Mouse (Mus musculus): Measurements from ENCODE around the gene Lemd2. TPM values are rescaled to one million over a fixed set of nuclear protein-coding genes. Genes with fewer than 3 reads are reported as not detected.

The Lemd2 gene
- polyA plus RNA-seq, 1 experiment from 2014 or later: 14.5 TPM

DNA sequence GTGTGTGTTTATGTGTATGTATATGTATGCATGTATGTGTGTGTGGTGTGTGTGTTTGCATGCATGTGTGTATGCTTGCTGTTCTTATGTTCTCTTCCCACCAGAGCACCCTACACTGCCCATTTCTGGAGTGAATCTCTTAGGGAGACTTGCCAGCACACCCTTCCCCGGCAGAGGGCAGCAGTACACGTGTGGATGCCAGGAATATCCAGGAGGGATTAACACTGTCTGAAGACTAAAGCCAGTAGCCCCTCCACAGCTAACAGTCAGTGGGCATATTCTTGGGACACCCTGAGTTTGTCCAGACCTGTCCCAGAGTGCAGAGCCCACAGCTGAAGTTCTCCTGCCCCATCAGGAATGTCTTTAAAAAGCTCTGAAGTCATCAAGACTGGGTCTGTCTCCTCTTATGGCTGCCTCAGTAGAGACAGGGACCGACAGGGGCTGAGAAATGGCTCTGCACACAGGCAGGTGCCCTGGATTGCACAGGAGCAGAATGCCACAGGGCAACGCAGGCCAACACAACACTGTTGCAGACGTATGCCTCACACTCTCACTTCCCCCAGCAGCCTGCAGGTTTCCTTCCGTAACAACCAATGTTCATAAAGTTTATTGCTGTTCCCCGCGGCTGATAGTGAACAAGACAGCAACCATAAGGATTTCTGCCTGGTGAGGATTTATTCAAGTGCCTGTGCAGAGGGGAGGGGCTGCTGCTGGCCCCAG lies 39.1 kb downstream of the Lemd2 start:
- WGBS: 48% methylated on average over 8 of the region's 8 CpGs
- H3K27ac ChIP-seq (ENCODE audit: low read depth, low read length): no peak overlapping the region
- no peaks in the 10 kb centered on the region for H3K27me3 ChIP-seq (ENCODE audit: control insufficient read depth, insufficient read depth, low read length)
- no peaks in the 10 kb centered on the region for H3K9me3 ChIP-seq (ENCODE audit: control insufficient read depth, low read length)
- no peak overlapping the region for H3K4me2 ChIP-seq (replicated peaks; ENCODE audit: low read depth, low read length)
- no peaks in the 10 kb centered on the region for H3K36me3 ChIP-seq (ENCODE audit: control insufficient read depth, insufficient read depth, low read length)
- H3K9ac ChIP-seq (ENCODE audit: low read depth, low read length): no peak overlapping the region
- peak; percentile 62; the same call in 1 of the 2 replicates for ATAC-seq (ENCODE audit: low FRiP score, low TSS enrichment)
- no peak overlapping the region for H3K4me3 ChIP-seq (ENCODE audit: low read length)
- H3K4me1 ChIP-seq (ENCODE audit: control insufficient read depth, insufficient read depth, low read length): no peaks in the 10 kb centered on the region

DNA sequence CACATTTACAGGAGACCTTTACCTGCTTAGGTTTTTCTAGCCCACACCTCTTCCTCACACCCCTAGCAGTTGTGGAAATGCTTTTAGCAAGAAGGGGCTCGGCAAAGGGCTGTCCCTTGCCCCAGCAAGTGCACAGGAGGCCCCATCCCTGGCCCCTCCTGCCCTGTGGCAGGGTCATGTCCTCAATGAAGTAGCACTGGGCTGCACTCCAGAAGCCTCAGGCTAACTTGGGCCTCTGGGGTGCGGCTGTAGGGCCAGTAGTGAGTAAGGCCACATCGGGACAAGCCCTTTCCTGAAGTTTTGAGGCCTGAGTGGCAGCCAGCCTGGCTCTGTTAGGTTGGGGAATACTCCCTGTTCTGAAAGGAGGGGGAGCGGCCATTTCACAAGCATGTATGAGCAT lies 43.4 kb downstream of the Lemd2 start:
- Histone ChIP-seq H3K4me1 (ENCODE audit: control insufficient read depth, insufficient read depth, low read length) (no peaks in the 10 kb centered on the region), H3K36me3 (ENCODE audit: control insufficient read depth, insufficient read depth, low read length) (no peaks in the 10 kb centered on the region), H3K9ac (ENCODE audit: low read depth, low read length) (no peak overlapping the region), H3K27me3 (ENCODE audit: control insufficient read depth, insufficient read depth, low read length) (no peaks in the 10 kb centered on the region), H3K4me3 (ENCODE audit: low read length) (no peak overlapping the region), H3K4me2 (replicated peaks; ENCODE audit: low read depth, low read length) (no peak overlapping the region), H3K9me3 (ENCODE audit: control insufficient read depth, low read length) (no peaks in the 10 kb centered on the region), H3K27ac (ENCODE audit: low read depth, low read length) (no peak overlapping the region)
- ATAC-seq (ENCODE audit: low FRiP score, low TSS enrichment): no peak
- 64% methylated on average over 4 of the region's 4 CpGs for WGBS

DNA sequence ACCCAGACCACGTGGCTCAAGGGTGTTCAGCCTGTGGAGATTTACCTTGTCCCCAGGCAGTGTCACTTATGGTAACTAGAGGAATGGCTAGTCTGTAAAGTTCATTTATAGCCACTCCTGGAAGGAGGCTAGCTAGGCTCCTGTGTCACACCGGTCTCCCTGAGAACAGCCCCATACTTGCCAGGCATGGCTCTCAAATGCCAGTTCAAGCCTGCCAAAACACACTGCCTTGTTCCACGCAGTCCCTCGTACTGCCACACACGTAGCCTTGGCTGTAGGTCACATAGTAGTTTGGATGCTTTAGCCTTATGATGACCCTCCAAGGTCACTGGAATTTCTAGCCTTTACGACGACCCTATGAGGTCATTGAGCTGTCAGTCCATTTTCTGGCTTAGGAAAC lies 45.1 kb downstream of the Lemd2 start:
- no peaks in the 10 kb centered on the region for H3K27me3 ChIP-seq (ENCODE audit: control insufficient read depth, insufficient read depth, low read length)
- H3K36me3 ChIP-seq (ENCODE audit: control insufficient read depth, insufficient read depth, low read length): no peaks in the 10 kb centered on the region
- no peak overlapping the region for H3K9ac ChIP-seq (ENCODE audit: low read depth, low read length)
- ATAC-seq (ENCODE audit: low FRiP score, low TSS enrichment): no peak
- H3K27ac ChIP-seq (ENCODE audit: low read depth, low read length): no peak overlapping the region
- no peak overlapping the region for H3K4me3 ChIP-seq (ENCODE audit: low read length)
- WGBS: 71% methylated on average over 7 of the region's 7 CpGs
- no peaks in the 10 kb centered on the region for H3K9me3 ChIP-seq (ENCODE audit: control insufficient read depth, low read length)
- no peak overlapping the region for H3K4me2 ChIP-seq (replicated peaks; ENCODE audit: low read depth, low read length)
- no peaks in the 10 kb centered on the region for H3K4me1 ChIP-seq (ENCODE audit: control insufficient read depth, insufficient read depth, low read length)

DNA sequence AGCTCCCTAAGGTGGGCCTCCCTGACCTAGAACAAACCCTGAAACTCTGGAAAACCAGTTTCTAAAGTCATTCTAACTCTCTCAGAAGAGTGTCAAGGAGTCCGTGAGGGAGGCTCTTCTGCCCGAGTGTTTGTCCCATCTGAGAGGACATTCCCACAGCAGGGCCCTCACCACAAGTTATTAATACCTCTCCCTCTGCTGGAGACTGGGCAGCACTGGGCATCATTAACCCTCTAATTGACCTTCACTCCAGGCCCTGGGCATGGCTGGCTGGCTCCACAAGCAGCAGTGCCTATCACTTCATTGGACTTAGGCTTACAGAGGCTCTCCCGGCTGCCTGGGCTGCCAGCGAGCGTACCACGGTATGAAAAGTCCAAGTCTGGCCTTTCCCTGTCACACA lies 45.8 kb downstream of the Lemd2 start:
- WGBS: 67% methylated on average over 6 of the region's 6 CpGs
- no peaks in the 10 kb centered on the region for H3K36me3 ChIP-seq (ENCODE audit: control insufficient read depth, insufficient read depth, low read length)
- H3K4me1 ChIP-seq (ENCODE audit: control insufficient read depth, insufficient read depth, low read length): no peaks in the 10 kb centered on the region
- no peak overlapping the region for H3K9ac ChIP-seq (ENCODE audit: low read depth, low read length)
- H3K4me2 ChIP-seq (replicated peaks; ENCODE audit: low read depth, low read length): no peak overlapping the region
- no peaks in the 10 kb centered on the region for H3K27me3 ChIP-seq (ENCODE audit: control insufficient read depth, insufficient read depth, low read length)
- no peak overlapping the region for H3K27ac ChIP-seq (ENCODE audit: low read depth, low read length)
- no peaks in the 10 kb centered on the region for H3K9me3 ChIP-seq (ENCODE audit: control insufficient read depth, low read length)
- no peak for ATAC-seq (ENCODE audit: low FRiP score, low TSS enrichment)
- H3K4me3 ChIP-seq (ENCODE audit: low read length): no peak overlapping the region

DNA sequence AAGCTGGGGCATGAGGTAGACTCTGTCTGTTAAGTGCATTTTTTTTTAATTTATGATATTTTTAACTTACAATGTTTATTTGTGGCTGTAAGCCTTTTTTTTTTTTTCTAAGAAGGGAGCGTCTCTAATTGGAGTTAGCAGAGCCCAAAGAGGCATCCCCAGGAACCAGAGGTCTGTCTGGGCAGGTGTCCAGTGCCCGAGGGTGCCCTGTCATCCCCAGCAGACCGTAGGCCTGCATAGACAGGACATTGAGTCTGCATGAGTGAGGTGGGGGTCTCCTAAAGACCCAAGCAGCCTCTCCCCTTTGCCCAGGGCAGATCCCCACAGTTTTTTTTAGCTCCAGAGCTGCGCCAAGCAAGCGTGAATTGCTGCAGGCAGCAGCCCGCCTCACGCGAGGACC lies 48.5 kb downstream of the Lemd2 start:
- Histone ChIP-seq H3K27ac (ENCODE audit: low read depth, low read length) (no peak overlapping the region), H3K4me3 (ENCODE audit: low read length) (no peak overlapping the region), H3K9ac (ENCODE audit: low read depth, low read length) (no peak overlapping the region), H3K4me2 (replicated peaks; ENCODE audit: low read depth, low read length) (no peak overlapping the region), H3K4me1 (ENCODE audit: control insufficient read depth, insufficient read depth, low read length) (peaks cover 7% of the 10 kb centered on the region; the same call in 1 of the 2 replicates), H3K27me3 (ENCODE audit: control insufficient read depth, insufficient read depth, low read length) (no peaks in the 10 kb centered on the region), H3K9me3 (ENCODE audit: control insufficient read depth, low read length) (no peaks in the 10 kb centered on the region), H3K36me3 (ENCODE audit: control insufficient read depth, insufficient read depth, low read length) (no peaks in the 10 kb centered on the region)
- 57% methylated on average over 8 of the region's 8 CpGs for WGBS
- ATAC-seq (ENCODE audit: low FRiP score, low TSS enrichment): no peak

DNA sequence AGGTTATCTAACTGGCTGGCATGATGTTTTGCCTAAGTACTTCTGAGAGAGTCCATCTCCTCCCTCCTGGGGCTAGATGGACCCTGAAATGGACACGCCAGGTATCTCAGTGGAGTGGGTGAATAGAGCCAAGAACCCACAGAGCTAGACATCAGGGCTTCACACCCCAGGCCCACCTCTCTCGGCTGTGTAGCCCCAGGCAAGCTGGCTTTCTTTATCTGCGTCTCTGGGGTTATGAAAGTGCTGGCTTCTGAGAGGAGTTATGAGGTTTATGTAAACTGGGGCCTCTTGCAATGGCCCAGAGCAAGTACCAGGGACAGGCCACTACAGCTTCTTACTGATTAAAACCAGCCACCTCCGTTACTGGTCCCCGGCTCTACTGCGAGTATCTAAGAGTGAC lies 49.4 kb downstream of the Lemd2 start:
- no peaks in the 10 kb centered on the region for H3K36me3 ChIP-seq (ENCODE audit: control insufficient read depth, insufficient read depth, low read length)
- H3K4me2 ChIP-seq (replicated peaks; ENCODE audit: low read depth, low read length): no peak overlapping the region
- ATAC-seq (ENCODE audit: low FRiP score, low TSS enrichment): no peak
- H3K9me3 ChIP-seq (ENCODE audit: control insufficient read depth, low read length): no peaks in the 10 kb centered on the region
- no peaks in the 10 kb centered on the region for H3K27me3 ChIP-seq (ENCODE audit: control insufficient read depth, insufficient read depth, low read length)
- peaks cover 7% of the 10 kb centered on the region; the same call in 1 of the 2 replicates for H3K4me1 ChIP-seq (ENCODE audit: control insufficient read depth, insufficient read depth, low read length)
- WGBS: 89% methylated on average over 6 of the region's 6 CpGs
- H3K4me3 ChIP-seq (ENCODE audit: low read length): no peak overlapping the region
- no peak overlapping the region for H3K27ac ChIP-seq (ENCODE audit: low read depth, low read length)
- H3K9ac ChIP-seq (ENCODE audit: low read depth, low read length): no peak overlapping the region

DNA sequence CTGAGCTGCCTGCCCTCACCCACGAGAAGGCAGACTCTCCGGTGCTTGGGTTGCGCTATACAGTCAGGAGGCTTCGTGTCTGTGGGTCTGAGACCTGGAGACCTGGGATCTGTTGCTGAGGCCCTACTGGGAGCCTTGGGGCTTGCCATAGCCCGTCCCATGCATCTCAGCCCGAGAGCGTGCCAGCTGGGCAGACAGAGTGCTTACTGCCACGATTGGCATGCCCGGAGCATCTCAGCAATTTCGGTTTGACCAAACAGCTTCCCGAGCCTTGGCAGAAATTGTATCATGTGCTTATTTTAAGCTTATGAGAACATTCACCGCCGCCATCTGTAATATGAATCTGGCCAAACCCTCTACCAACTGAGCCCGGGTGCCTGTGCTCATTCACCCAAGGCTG lies 50.0 kb downstream of the Lemd2 start:
- Histone ChIP-seq H3K4me2 (replicated peaks; ENCODE audit: low read depth, low read length) (no peak overlapping the region), H3K9me3 (ENCODE audit: control insufficient read depth, low read length) (no peaks in the 10 kb centered on the region), H3K4me3 (ENCODE audit: low read length) (no peak overlapping the region), H3K4me1 (ENCODE audit: control insufficient read depth, insufficient read depth, low read length) (peaks cover 7% of the 10 kb centered on the region; the same call in 1 of the 2 replicates), H3K36me3 (ENCODE audit: control insufficient read depth, insufficient read depth, low read length) (no peaks in the 10 kb centered on the region), H3K9ac (ENCODE audit: low read depth, low read length) (no peak overlapping the region), H3K27me3 (ENCODE audit: control insufficient read depth, insufficient read depth, low read length) (no peaks in the 10 kb centered on the region), H3K27ac (ENCODE audit: low read depth, low read length) (no peak overlapping the region)
- no peak for ATAC-seq (ENCODE audit: low FRiP score, low TSS enrichment)
- WGBS: 89% methylated on average over 14 of the region's 14 CpGs

DNA sequence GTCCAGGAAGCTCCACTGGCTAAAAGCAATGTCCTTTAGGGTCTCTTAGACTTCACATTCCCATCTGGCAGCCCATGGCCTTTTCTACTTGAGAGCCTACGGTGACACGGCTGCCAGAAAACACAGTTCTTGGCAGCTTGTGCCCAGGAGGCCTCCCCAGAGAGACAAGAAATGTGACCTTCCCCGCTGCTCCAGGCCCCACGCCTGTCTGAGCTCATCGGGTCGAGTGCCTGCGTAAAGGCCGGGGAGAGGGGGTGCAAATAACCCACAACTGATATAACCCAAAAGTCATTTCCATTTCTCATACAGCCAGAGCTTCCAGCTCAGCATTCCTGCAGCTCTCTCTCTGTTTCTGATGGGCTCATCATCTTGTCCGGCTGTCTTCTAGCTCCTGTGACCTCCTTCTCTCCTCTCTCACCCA lies 50.5 kb downstream of the Lemd2 start:
- Histone ChIP-seq H3K27me3 (ENCODE audit: control insufficient read depth, insufficient read depth, low read length) (no peaks in the 10 kb centered on the region), H3K4me1 (ENCODE audit: control insufficient read depth, insufficient read depth, low read length) (peaks cover 7% of the 10 kb centered on the region; the same call in 1 of the 2 replicates), H3K9me3 (ENCODE audit: control insufficient read depth, low read length) (no peaks in the 10 kb centered on the region), H3K9ac (ENCODE audit: low read depth, low read length) (no peak overlapping the region), H3K36me3 (ENCODE audit: control insufficient read depth, insufficient read depth, low read length) (no peaks in the 10 kb centered on the region), H3K27ac (ENCODE audit: low read depth, low read length) (no peak overlapping the region), H3K4me2 (replicated peaks; ENCODE audit: low read depth, low read length) (no peak overlapping the region), H3K4me3 (ENCODE audit: low read length) (no peak overlapping the region)
- no peak for ATAC-seq (ENCODE audit: low FRiP score, low TSS enrichment)
- 51% methylated on average over 9 of the region's 9 CpGs for WGBS

DNA sequence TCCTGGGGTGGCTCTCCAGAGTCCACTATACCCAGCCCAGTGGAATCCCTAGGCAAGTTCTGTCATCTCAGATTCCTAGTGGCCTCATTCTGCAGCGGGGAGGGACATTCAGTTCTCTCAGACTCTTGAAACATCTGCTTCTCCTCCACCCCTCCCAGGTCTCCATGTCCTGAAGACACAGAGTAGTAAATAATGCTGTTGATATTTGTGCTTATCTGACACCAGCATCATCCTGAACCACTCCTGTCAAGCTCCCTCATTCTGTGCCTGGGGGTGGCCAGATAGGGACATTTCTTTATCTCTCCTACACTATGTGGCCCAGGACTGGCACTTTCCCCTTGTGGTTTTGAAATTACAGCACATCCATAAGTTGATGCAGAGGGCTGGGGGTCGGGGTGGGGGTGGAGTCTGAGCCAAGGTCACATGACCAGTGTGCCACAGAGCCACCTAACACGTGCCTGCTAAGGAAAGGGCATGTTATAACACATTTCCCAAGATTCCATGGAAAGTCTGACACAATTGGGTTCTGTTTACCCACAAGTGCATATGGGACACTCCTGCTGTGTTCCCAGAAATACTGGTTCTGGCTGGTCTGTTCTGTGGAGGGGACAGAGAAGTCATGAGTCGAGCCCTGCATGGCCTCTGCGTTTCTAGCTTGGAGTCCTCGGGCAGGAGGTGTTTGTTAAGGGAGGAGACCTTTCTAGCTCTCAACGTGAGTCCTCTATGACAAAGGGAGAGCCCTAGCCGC lies 51.1 kb downstream of the Lemd2 start:
- H3K4me3 ChIP-seq (ENCODE audit: low read length): no peak overlapping the region
- H3K27me3 ChIP-seq (ENCODE audit: control insufficient read depth, insufficient read depth, low read length): no peaks in the 10 kb centered on the region
- H3K9ac ChIP-seq (ENCODE audit: low read depth, low read length): no peak overlapping the region
- peaks cover 7% of the 10 kb centered on the region; the same call in 1 of the 2 replicates for H3K4me1 ChIP-seq (ENCODE audit: control insufficient read depth, insufficient read depth, low read length)
- WGBS: 43% methylated on average over 8 of the region's 8 CpGs
- no peak overlapping the region for H3K4me2 ChIP-seq (replicated peaks; ENCODE audit: low read depth, low read length)
- H3K36me3 ChIP-seq (ENCODE audit: control insufficient read depth, insufficient read depth, low read length): no peaks in the 10 kb centered on the region
- ATAC-seq (ENCODE audit: low FRiP score, low TSS enrichment): no peak
- H3K27ac ChIP-seq (ENCODE audit: low read depth, low read length): no peak overlapping the region
- no peaks in the 10 kb centered on the region for H3K9me3 ChIP-seq (ENCODE audit: control insufficient read depth, low read length)

Measured in kidney, embryonic 14.5 days (tissue).